In the genomic region with DNA sequence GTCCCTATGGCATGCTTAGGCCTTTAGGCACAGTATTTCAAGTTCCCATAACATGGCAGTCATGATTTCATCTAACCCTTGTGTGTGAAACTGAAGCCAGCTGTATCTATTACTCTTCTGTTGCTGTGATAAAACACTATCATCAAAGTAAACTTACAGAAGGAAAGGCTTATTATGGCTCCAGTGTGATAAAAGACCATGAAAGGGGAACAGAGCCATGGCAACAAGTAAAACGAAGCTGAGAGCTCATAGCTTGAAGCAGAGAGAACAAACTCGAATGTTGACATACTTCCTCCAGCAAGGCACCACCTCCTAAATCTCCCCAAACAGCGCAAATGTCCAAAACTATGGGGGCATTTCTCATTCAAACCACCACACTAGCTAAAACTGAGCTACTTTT, we compare ENCODE assay signal across 1 mouse cellular context.
TF ChIP-seq lines count a peak whose summit lies in the region.

No protein-coding gene starts in this region.

TF ChIP-seq in MEL, 35 proteins besides CTCF, POLR2A, EP300 and RAD21:
- TF ChIP-seq MAX (IDR thresholded peaks at IDR 0.05; ENCODE audit: low read length) = no peak; the same call in 1 of the 2 replicates
- TF ChIP-seq MEF2A (IDR thresholded peaks at IDR 0.05; ENCODE audit: extremely low read depth, insufficient replicate concordance, low read depth, low read length, poor library complexity, severe bottlenecking) = peak; percentile 14; the same call in 1 of the 2 replicates
- no peak for TF ChIP-seq USF2 (IDR thresholded peaks at IDR 0.05; ENCODE audit: borderline replicate concordance in 1 of 2, insufficient read depth in 1 of 2, low read depth in 1 of 2, low read length in 2 of 2)
- peak; percentile 70 for TF ChIP-seq MXI1 (IDR thresholded peaks at IDR 0.05; ENCODE audit: low read depth, low read length)
- 0 out of 2 replicates have a peak, but pooled peaks have one; percentile 39 for TF ChIP-seq TBP (IDR thresholded peaks at IDR 0.05; ENCODE audit: low read depth, low read length)
- TF ChIP-seq TAL1 (IDR thresholded peaks at IDR 0.05; ENCODE audit: low read length) = peak; percentile 90
- TF ChIP-seq MYC (IDR thresholded peaks at IDR 0.05; ENCODE audit: low read depth, low read length) = peak; percentile 63; the same call in 1 of the 2 replicates
- TF ChIP-seq TCF12 (IDR thresholded peaks at IDR 0.05; ENCODE audit: low read depth, low read length) = peak; percentile 93
- peak; percentile 96 for TF ChIP-seq GATA1 (IDR thresholded peaks at IDR 0.05; ENCODE audit: low read depth, low read length)
- TF ChIP-seq ELF1 (IDR thresholded peaks at IDR 0.05; ENCODE audit: low read depth, low read length) = peak; percentile 36; the same call in 1 of the 2 replicates
- TF ChIP-seq RCOR1 (IDR thresholded peaks at IDR 0.05; ENCODE audit: low read depth, low read length) = peak; percentile 82
- TF ChIP-seq MAFK (IDR thresholded peaks at IDR 0.05; ENCODE audit: borderline replicate concordance, low read depth, low read length) = no peak
- TF ChIP-seq ETS1 (IDR thresholded peaks at IDR 0.05; ENCODE audit: low read depth, low read length) = peak; percentile 98
- TF ChIP-seq SIN3A (IDR thresholded peaks at IDR 0.05; ENCODE audit: low read length) = peak; percentile 97
- TF ChIP-seq SMC3 (IDR thresholded peaks at IDR 0.05; ENCODE audit: low read depth, low read length) = no peak
- 0 out of 2 replicates have a peak, but pooled peaks have one; percentile 10 for TF ChIP-seq JUND (IDR thresholded peaks at IDR 0.05; ENCODE audit: low read depth, low read length)
- TF ChIP-seq UBTF (IDR thresholded peaks at IDR 0.05; ENCODE audit: borderline replicate concordance, insufficient read depth, low read depth, low read length) = no peak
TF ChIP-seq in MEL: peak in this region for 12.
